ENCODE assay signal across 12 mouse cellular contexts in the genomic region with DNA sequence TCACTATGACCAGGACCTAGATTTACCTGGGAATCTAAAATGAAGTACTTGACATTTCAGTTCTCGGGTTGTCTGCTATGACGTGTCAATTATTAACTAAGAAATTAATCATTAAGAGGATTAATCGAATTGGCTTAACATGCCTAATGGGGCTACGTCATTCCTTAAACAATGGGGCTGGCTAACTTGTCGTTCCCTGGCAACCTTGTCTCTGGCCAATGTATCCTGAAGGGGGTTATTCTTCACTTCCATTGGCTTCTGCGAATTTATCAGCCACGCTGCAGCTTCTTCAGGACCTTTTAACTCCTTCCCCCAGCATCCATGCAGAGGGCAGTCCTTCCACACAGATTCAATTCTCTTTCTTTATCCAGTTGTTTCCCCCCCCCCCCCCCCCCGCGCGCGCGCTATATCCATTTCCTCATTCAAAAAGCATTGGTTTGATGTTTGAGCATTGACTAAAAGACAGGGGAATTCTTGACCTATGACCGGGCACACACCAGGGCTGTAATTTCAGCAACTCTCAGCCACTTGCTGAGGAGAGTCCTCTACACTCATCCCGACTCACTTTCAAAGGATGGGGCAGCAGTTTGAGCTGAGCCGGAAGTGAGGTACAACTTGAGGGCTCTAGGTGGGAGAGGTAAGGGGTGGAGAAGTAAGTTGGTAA.
DNase-seq lines count a peak whose midpoint lies in the region; ATAC-seq and TF ChIP-seq lines count a peak whose summit lies in the region.
"Had no signal": no experiment of that assay in that cellular context is flagged by ENCODE, and none has a peak within 500 bp of the region (broad histone marks: within the 10 kb centered on the region; RNA-seq: fewer than 3 reads in every experiment).

No protein-coding gene starts in this region.

- H3K4me3 ChIP-seq in heart, embryonic 15.5 days, result no peak overlapping the region
- H3K4me3 ChIP-seq in intestine, embryonic 14.5 days (ENCODE audit: low read depth, low read length), result no peak overlapping the region
- no peak overlapping the region for H3K4me3 ChIP-seq in kidney, embryonic 15.5 days (replicated peaks)
- 0 out of 2 replicates have a peak overlapping the region, but pooled peaks have one; percentile 8 for H3K4me3 ChIP-seq in liver, embryonic 16.5 days (ENCODE audit: low read depth, low read length)
- H3K4me3 ChIP-seq in midbrain, postnatal 0 days (ENCODE audit: low read depth, low read length), result no peak overlapping the region
- H3K4me3 ChIP-seq: midbrain, embryonic 10.5 days had no signal

- H3K27ac ChIP-seq in heart, embryonic 15.5 days, result peak overlapping the region; percentile 62
- H3K27ac ChIP-seq in intestine, embryonic 14.5 days (ENCODE audit: low read depth), result peak overlapping the region; percentile 69
- H3K27ac ChIP-seq in kidney, embryonic 15.5 days, result peak overlapping the region; percentile 82
- peak overlapping the region; percentile 80 for H3K27ac ChIP-seq in liver, embryonic 16.5 days (ENCODE audit: low read length)
- H3K27ac ChIP-seq in midbrain, postnatal 0 days (ENCODE audit: low read depth, low read length), result no peak overlapping the region
- H3K27ac ChIP-seq: midbrain, embryonic 10.5 days had no signal

- no peaks in the 10 kb centered on the region for H3K27me3 ChIP-seq in heart, embryonic 15.5 days
- no peaks in the 10 kb centered on the region for H3K27me3 ChIP-seq in intestine, embryonic 14.5 days (replicated peaks; ENCODE audit: control insufficient read depth, insufficient read depth, low read length)
- no peaks in the 10 kb centered on the region for H3K27me3 ChIP-seq in kidney, embryonic 15.5 days
- no peaks in the 10 kb centered on the region for H3K27me3 ChIP-seq in liver, embryonic 16.5 days (ENCODE audit: control insufficient read depth, insufficient read depth, low read depth, low read length)
- H3K27me3 ChIP-seq in midbrain, postnatal 0 days (ENCODE audit: insufficient read depth, low read length), result no peaks in the 10 kb centered on the region

- WGBS in heart, embryonic 15.5 days, result 82% methylated on average over 13 of the region's 15 CpGs
- 62% methylated on average over 15 of the region's 15 CpGs for WGBS in intestine, embryonic 14.5 days
- 71% methylated on average over 14 of the region's 15 CpGs for WGBS in kidney, embryonic 15.5 days
- 71% methylated on average over 14 of the region's 15 CpGs for WGBS in liver, embryonic 16.5 days (ENCODE audit: insufficient replicate concordance)
- WGBS in midbrain, postnatal 0 days, result 76% methylated on average over 13 of the region's 15 CpGs

- H3K9ac ChIP-seq in heart, embryonic 15.5 days, result no peak overlapping the region
- no peak overlapping the region for H3K9ac ChIP-seq in intestine, embryonic 14.5 days (ENCODE audit: low read length)
- no peak overlapping the region for H3K9ac ChIP-seq in kidney, embryonic 15.5 days
- no peak overlapping the region for H3K9ac ChIP-seq in liver, embryonic 16.5 days (ENCODE audit: low read depth, low read length)
- no peak overlapping the region for H3K9ac ChIP-seq in midbrain, postnatal 0 days (replicated peaks; ENCODE audit: low read length, poor library complexity, severe bottlenecking)
- H3K9ac ChIP-seq: forebrain, postnatal 0 days had no signal

- no peak for DNase-seq in heart, adult 11 months
- DNase-seq in intestine, embryonic 14.5 days (ENCODE audit: low spot score), result no peak
- DNase-seq in embryo, embryonic 10.5 days (ENCODE audit: low spot score), result no peak
- no peak for DNase-seq in midbrain, postnatal 0 days (ENCODE audit: low spot score)
- DNase-seq: adrenal gland, adult 8-10 months; forebrain, postnatal 0 days; lung, adult 18-20 months had no signal

- no peak overlapping the region for H3K4me2 ChIP-seq in heart, embryonic 15.5 days
- peak overlapping the region; percentile 1; the same call in 1 of the 2 replicates for H3K4me2 ChIP-seq in intestine, embryonic 14.5 days (ENCODE audit: low read length)
- no peak overlapping the region for H3K4me2 ChIP-seq in kidney, embryonic 15.5 days
- H3K4me2 ChIP-seq in liver, embryonic 16.5 days (ENCODE audit: low read depth, low read length), result peak overlapping the region; percentile 27; the same call in 1 of the 2 replicates
- no peak overlapping the region for H3K4me2 ChIP-seq in midbrain, postnatal 0 days (ENCODE audit: low read depth, low read length, poor library complexity, severe bottlenecking)

- ATAC-seq in heart, embryonic 15.5 days (replicated peaks; ENCODE audit: insufficient number of reproducible peaks, insufficient read depth, low FRiP score, low read depth), result no peak
- ATAC-seq in intestine, embryonic 14.5 days (replicated peaks; ENCODE audit: low FRiP score, low TSS enrichment, low read depth), result peak; percentile 74
- peak; percentile 52; the same call in 1 of the 2 replicates for ATAC-seq in kidney, embryonic 15.5 days (replicated peaks; ENCODE audit: low FRiP score)
- ATAC-seq in liver, embryonic 16.5 days (ENCODE audit: low read depth), result peak; percentile 81
- no peak for ATAC-seq in midbrain, postnatal 0 days (ENCODE audit: low FRiP score)
- no peak for ATAC-seq in inflammation-experienced regulatory T-cells, adult 6 months
- ATAC-seq: forebrain, postnatal 0 days had no signal

- peaks cover 22% of the 10 kb centered on the region for H3K4me1 ChIP-seq in heart, embryonic 15.5 days (replicated peaks)
- H3K4me1 ChIP-seq in intestine, embryonic 14.5 days (replicated peaks; ENCODE audit: control insufficient read depth, insufficient read depth, low read length), result 0 out of 2 replicates have a peak, but pooled peaks cover 4% of the 10 kb centered on the region
- H3K4me1 ChIP-seq in kidney, embryonic 15.5 days, result peaks cover 33% of the 10 kb centered on the region
- H3K4me1 ChIP-seq in liver, embryonic 16.5 days (ENCODE audit: control insufficient read depth, low read depth, low read length), result no peaks in the 10 kb centered on the region; the same call in 1 of the 2 replicates
- H3K4me1 ChIP-seq in midbrain, postnatal 0 days (ENCODE audit: insufficient read depth, low read length), result no peaks in the 10 kb centered on the region

- H3K9me3 ChIP-seq in heart, embryonic 15.5 days (replicated peaks), result no peaks in the 10 kb centered on the region
- H3K9me3 ChIP-seq in intestine, embryonic 14.5 days (ENCODE audit: control insufficient read depth, low read length), result no peaks in the 10 kb centered on the region
- no peaks in the 10 kb centered on the region for H3K9me3 ChIP-seq in kidney, embryonic 15.5 days (replicated peaks)
- H3K9me3 ChIP-seq in liver, embryonic 16.5 days (replicated peaks; ENCODE audit: control insufficient read depth, low read length), result no peaks in the 10 kb centered on the region
- H3K9me3 ChIP-seq in midbrain, postnatal 0 days (ENCODE audit: low read length), result no peaks in the 10 kb centered on the region
- H3K9me3 ChIP-seq: midbrain, embryonic 10.5 days had no signal

- no peak for TF ChIP-seq CTCF in midbrain, postnatal 0 days (IDR thresholded peaks at IDR 0.05)

- no peaks in the 10 kb centered on the region for H3K36me3 ChIP-seq in heart, embryonic 15.5 days
- no peaks in the 10 kb centered on the region for H3K36me3 ChIP-seq in intestine, embryonic 14.5 days (ENCODE audit: control insufficient read depth, insufficient read depth, low read length)
- no peaks in the 10 kb centered on the region for H3K36me3 ChIP-seq in kidney, embryonic 15.5 days
- no peaks in the 10 kb centered on the region for H3K36me3 ChIP-seq in liver, embryonic 16.5 days (ENCODE audit: control insufficient read depth, insufficient read depth)
- no peaks in the 10 kb centered on the region for H3K36me3 ChIP-seq in midbrain, postnatal 0 days (ENCODE audit: insufficient read depth, low read length)
- H3K36me3 ChIP-seq: midbrain, embryonic 10.5 days had no signal

Comparison
In these comparisons a context has a peak if more than half of its experiments do, and no peak if none do; other contexts are left out.
1. ATAC-seq: peak in intestine, embryonic 14.5 days (single experiment), kidney, embryonic 15.5 days (single experiment) and liver, embryonic 16.5 days (single experiment); none in heart, embryonic 15.5 days (single experiment), midbrain, postnatal 0 days (single experiment) and inflammation-experienced regulatory T-cells, adult 6 months (single experiment).
2. H3K4me2 ChIP-seq: peak in intestine, embryonic 14.5 days (single experiment) and liver, embryonic 16.5 days (single experiment); none in heart, embryonic 15.5 days (single experiment), kidney, embryonic 15.5 days (single experiment) and midbrain, postnatal 0 days (single experiment).